Mouse (Mus musculus) thymus, adult 2 months (tissue): ENCODE data around the gene Shb.

Source experiments
- CTCF ChIP-seq: fragments of 200-500 bp; IDR thresholded peaks from 2 replicates; pipeline ENCODE4 v1.5.1; 2012; ENCODE audit warnings: mild to moderate bottlenecking, control low read depth, low read length, moderate library complexity, borderline replicate concordance; ENCODE audit not compliant: control insufficient read depth, poor library complexity, insufficient read depth; ENCODE audit errors: extremely low read depth
- POLR2A ChIP-seq: fragments of 200-500 bp; IDR thresholded peaks from 2 replicates; pipeline ENCODE4 v1.6.1; 2012; ENCODE audit warnings: mild to moderate bottlenecking, low read length, control low read depth, moderate library complexity; ENCODE audit not compliant: control insufficient read depth, poor library complexity, insufficient read depth; ENCODE audit errors: extremely low read depth

DNA sequence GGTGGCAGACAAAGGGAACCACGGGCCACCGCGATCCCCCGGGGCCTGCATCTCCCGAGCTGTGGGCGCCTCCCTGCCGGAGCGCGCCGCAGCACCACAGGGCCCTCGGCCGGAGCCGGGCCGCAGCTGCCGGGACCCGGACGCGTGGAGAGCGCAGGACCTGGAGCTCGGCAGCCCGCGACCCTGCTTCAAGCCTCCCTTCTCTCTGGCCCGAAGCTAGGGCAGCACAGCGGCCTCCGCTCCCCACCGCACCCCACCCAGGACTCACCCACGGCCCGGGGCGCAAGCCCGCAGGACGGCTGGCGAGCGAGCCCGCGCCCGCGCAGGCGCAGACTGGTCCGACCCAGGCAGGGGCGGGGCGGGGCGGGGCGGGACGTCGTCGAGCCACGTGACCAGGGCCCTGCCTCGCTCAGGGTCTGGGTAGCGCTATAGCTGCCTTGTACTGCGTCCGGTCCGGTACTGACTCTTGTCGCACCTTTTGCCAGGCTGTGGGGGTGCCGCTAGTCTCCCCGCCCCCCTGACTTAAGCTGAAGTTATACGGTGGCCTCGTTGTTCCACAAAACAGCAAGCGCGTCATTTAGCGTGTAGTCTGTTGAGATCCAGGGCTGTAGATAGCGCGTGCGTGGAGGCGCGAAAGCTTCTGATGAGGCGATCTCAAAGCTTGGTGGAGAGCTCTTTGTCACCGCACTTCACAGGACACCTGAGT, 123.7 kb downstream of the Shb start, which contains the start of gene Slc25a51:
- TF ChIP-seq CTCF = peak; percentile 30; the same call in 1 of the 2 replicates
- peak; percentile 86 for TF ChIP-seq POLR2A
